Mouse (Mus musculus) CH12.LX (cell line): ENCODE measurements around the gene Alpk1. TPM values are rescaled to one million over a fixed set of nuclear protein-coding genes. Genes with fewer than 3 reads are reported as not detected.

Experiments
- DNase-seq: peaks from one replicate; pipeline ENCODE4 v3.0.0-alpha.2; 2013; ENCODE audit errors: extremely low read depth
- H3K27ac ChIP-seq: 2 replicates; pipeline ENCODE4 v1.5.1; 2012; ENCODE audit warnings: low read depth, mild to moderate bottlenecking, control low read depth, moderate library complexity; ENCODE audit not compliant: insufficient read depth
- H3K27me3 ChIP-seq: replicated peaks from 2 replicates; pipeline ENCODE3; 2012; ENCODE audit warnings: inconsistent platforms
- H3K36me3 ChIP-seq, 2 experiments: replicated peaks in 1 of 2; 2 replicates each; pipeline versions ENCODE3 to v1.6.1; 2012; ENCODE audit warnings: inconsistent platforms in 1 of 2, low read length in 1 of 2, mild to moderate bottlenecking in 1 of 2, mixed read lengths in 1 of 2, moderate library complexity in 1 of 2; ENCODE audit not compliant: control insufficient read depth in 1 of 2, insufficient read depth in 1 of 2
- H3K4me1 ChIP-seq, 2 experiments: 2 replicates each; pipeline ENCODE4 v1.6.1; 2012; ENCODE audit warnings: inconsistent platforms in 1 of 2, moderate library complexity in 1 of 2; ENCODE audit not compliant: insufficient read depth in 2 of 2, control insufficient read depth in 1 of 2
- H3K4me2 ChIP-seq: 2 replicates; pipeline ENCODE4 v1.6.1; 2012; ENCODE audit warnings: low read depth, mild to moderate bottlenecking, control low read depth; ENCODE audit not compliant: poor library complexity, insufficient read depth, severe bottlenecking
- H3K4me3 ChIP-seq, 3 experiments: fragments of 150-350 bp in 1 of 3; sonication (generic) in 1 of 3; replicated peaks in 1 of 3; 2 replicates each; pipeline versions ENCODE3 to v1.5.1; 2011 to 2012; ENCODE audit warnings: low read depth in 2 of 3, low read length in 2 of 3, mild to moderate bottlenecking in 2 of 3, moderate library complexity in 2 of 3, control low read depth in 1 of 3, improper control_type of control experiment in 1 of 3, inconsistent platforms in 1 of 3, mixed read lengths in 1 of 3; ENCODE audit not compliant: poor library complexity in 1 of 3
- H3K79me2 ChIP-seq: replicated peaks from 2 replicates; pipeline ENCODE4 v1.6.1; 2012; ENCODE audit warnings: mild to moderate bottlenecking, moderate library complexity; ENCODE audit not compliant: control insufficient read depth, poor library complexity, insufficient read depth, severe bottlenecking; ENCODE audit errors: extremely low read depth
- H3K9ac ChIP-seq: 2 replicates; pipeline ENCODE4 v1.6.1; 2012; ENCODE audit warnings: low read depth, mild to moderate bottlenecking, control low read depth, moderate library complexity; ENCODE audit not compliant: insufficient read depth
- H3K9me3 ChIP-seq: replicated peaks from 2 replicates; pipeline ENCODE3; 2012; ENCODE audit warnings: low read length, inconsistent platforms, mixed read lengths
- CHD1 ChIP-seq: IDR thresholded peaks from 2 replicates; pipeline ENCODE4 v1.6.1; 2012; ENCODE audit warnings: low read depth, low read length, improper control_type of control experiment, inconsistent platforms
- CHD2 ChIP-seq: IDR thresholded peaks from 2 replicates; pipeline ENCODE4 v1.6.1; 2011; ENCODE audit warnings: low read length, improper control_type of control experiment
- E2F4 ChIP-seq: IDR thresholded peaks from 2 replicates; pipeline ENCODE4 v1.6.1; 2011; ENCODE audit warnings: low read depth, low read length, improper control_type of control experiment; ENCODE audit not compliant: insufficient replicate concordance
- ELF1 ChIP-seq: IDR thresholded peaks from 2 replicates; pipeline ENCODE4 v1.6.1; 2014; ENCODE audit warnings: low read depth, mild to moderate bottlenecking, inconsistent platforms, low read length, improper control_type of control experiment
- HCFC1 ChIP-seq: IDR thresholded peaks from 2 replicates; pipeline ENCODE4 v1.6.1; 2012; ENCODE audit warnings: low read depth, mild to moderate bottlenecking, inconsistent platforms, low read length, improper control_type of control experiment
- MAFK ChIP-seq: IDR thresholded peaks from 2 replicates; pipeline ENCODE4 v1.6.1; 2011; ENCODE audit warnings: low read length, improper control_type of control experiment; ENCODE audit not compliant: insufficient replicate concordance
- MAZ ChIP-seq: IDR thresholded peaks from 2 replicates; pipeline ENCODE4 v1.6.1; 2012; ENCODE audit warnings: low read depth, mild to moderate bottlenecking, inconsistent platforms, low read length, improper control_type of control experiment, moderate library complexity
- MXI1 ChIP-seq: IDR thresholded peaks from 2 replicates; pipeline ENCODE4 v1.6.1; 2011; ENCODE audit warnings: mild to moderate bottlenecking, low read depth, low read length, improper control_type of control experiment
- MYC ChIP-seq: IDR thresholded peaks from 2 replicates; pipeline ENCODE4 v1.6.1; 2011; ENCODE audit warnings: low read depth, mild to moderate bottlenecking, improper control_type of control experiment, low read length
- NRF1 ChIP-seq: IDR thresholded peaks from 2 replicates; pipeline ENCODE4 v1.6.1; 2014; ENCODE audit warnings: low read depth, mild to moderate bottlenecking, inconsistent platforms, low read length, improper control_type of control experiment, moderate library complexity
- PAX5 ChIP-seq: IDR thresholded peaks from 2 replicates; pipeline ENCODE4 v1.6.1; 2012; ENCODE audit warnings: low read length, inconsistent platforms, mixed read lengths
- POLR2A ChIP-seq: IDR thresholded peaks from 2 replicates; pipeline ENCODE4 v1.6.1; 2011; ENCODE audit warnings: low read depth, mild to moderate bottlenecking, improper control_type of control experiment, low read length
- POLR2AphosphoS2 ChIP-seq: IDR thresholded peaks from 2 replicates; pipeline ENCODE4 v1.6.1; 2011; ENCODE audit warnings: low read depth, low read length, improper control_type of control experiment
- RCOR1 ChIP-seq: conservative IDR thresholded peaks from 2 replicates; pipeline ENCODE4 v1.6.1; 2012; ENCODE audit warnings: low read depth, mild to moderate bottlenecking, inconsistent platforms, low read length, improper control_type of control experiment
- SMC3 ChIP-seq: IDR thresholded peaks from 2 replicates; pipeline ENCODE4 v1.6.1; 2011; ENCODE audit warnings: low read depth, low read length, improper control_type of control experiment
- TBP ChIP-seq: conservative IDR thresholded peaks from 2 replicates; pipeline ENCODE4 v1.6.1; 2011; ENCODE audit warnings: low read depth, low read length, improper control_type of control experiment
- TCF12 ChIP-seq: IDR thresholded peaks from 2 replicates; pipeline ENCODE4 v1.6.1; 2014; ENCODE audit warnings: low read depth, mild to moderate bottlenecking, inconsistent platforms, low read length, improper control_type of control experiment
- UBTF ChIP-seq: IDR thresholded peaks from 2 replicates; pipeline ENCODE4 v1.6.1; 2012; ENCODE audit warnings: low read depth, mild to moderate bottlenecking, inconsistent platforms, low read length, improper control_type of control experiment, moderate library complexity
- ZMIZ1 ChIP-seq: IDR thresholded peaks from 2 replicates; pipeline ENCODE4 v1.6.1; 2012; ENCODE audit warnings: low read depth, mild to moderate bottlenecking, inconsistent platforms, low read length, improper control_type of control experiment
- dilution Hi-C: fragments of 300-500 bp; cut with MboI; formaldehyde crosslinking; loops from 2 replicates; pipeline ENCODE4 v1.14.3; 2020; ENCODE audit warnings: low sequenced_read_pairs; ENCODE audit not compliant: extremely low pct_unique_long_range_greater_than_20kb, extremely low pct_ligation_motif_present
- in situ Hi-C: fragments of 300-500 bp; cut with MboI; formaldehyde crosslinking; loops from 3 replicates; pipeline ENCODE4 v1.14.3; 2019; ENCODE audit warnings: low sequenced_read_pairs, low pct_ligation_motif_present, low pct_unique_long_range_greater_than_20kb, mixed read lengths
- polyA plus RNA-seq: library from polyadenylated mRNA; unstranded; fragments of >175 nt; gene quantifications from 2 replicates; pipeline ENCODE4 v1.2.1, GENCODE M21; 2012; ENCODE audit warnings: low read depth; ENCODE audit not compliant: insufficient read length
- total RNA-seq, 2 experiments: library from RNA; depleted of rRNA; stranded (reverse); fragments of 300-350 nt in 1 of 2; fragments of >200 nt in 1 of 2; gene quantifications; 2 replicates each; pipeline ENCODE4 v1.2.3; 2012 to 2014

Gene Alpk1
- total and polyA plus RNA-seq, 3 experiments, result 1.4 to 1.8 (median 1.5) TPM

GRCm38 (mm10) chr3:127711536-127711935, 68.8 kb downstream of the Alpk1 start:
- in situ Hi-C loops (no loop called here), dilution Hi-C loops (no loop called here)
- Histone ChIP-seq H3K27ac (no peak overlapping the region), H3K4me1 (no peaks in the 10 kb centered on the region), H3K79me2 (no peaks in the 10 kb centered on the region), H3K9ac (no peak overlapping the region), H3K4me2 (no peak overlapping the region), H3K4me3 (no peak overlapping the region), H3K9me3 (no peaks in the 10 kb centered on the region), H3K36me3 (no peaks in the 10 kb centered on the region), H3K27me3 (no peaks in the 10 kb centered on the region)
- no peak for TF ChIP-seq MXI1
- no peak for TF ChIP-seq ELF1
- no peak for TF ChIP-seq POLR2AphosphoS2
- TF ChIP-seq HCFC1, result no peak
- TF ChIP-seq MAZ, result no peak
- TF ChIP-seq E2F4, result no peak
- TF ChIP-seq PAX5, result no peak
- TF ChIP-seq MAFK, result no peak
- DNase-seq, result no peak

- Histone ChIP-seq H3K9ac (no peak overlapping the region), H3K27ac (no peak overlapping the region), H3K9me3 (no peaks in the 10 kb centered on the region), H3K79me2 (no peaks in the 10 kb centered on the region), H3K27me3 (no peaks in the 10 kb centered on the region), H3K4me2 (no peak overlapping the region), H3K4me1 (peaks cover 3 to 9% of the 10 kb centered on the region in 2 experiments; a peak in 2 of 4 replicates), H3K36me3 (peaks cover 3 to 12% of the 10 kb centered on the region in 2 experiments), H3K4me3 (no peak overlapping the region)
- TF ChIP-seq RCOR1, result no peak
- no peak for TF ChIP-seq TBP
- no peak for TF ChIP-seq POLR2A
- no peak for TF ChIP-seq MYC
- no peak for DNase-seq
- dilution Hi-C loops, result no loop called here
- in situ Hi-C loops, result no loop called here
Measured at GRCm38 (mm10) chr3:127707089-127707485, 73.2 kb downstream of the Alpk1 start.

- peaks cover 3 to 12% of the 10 kb centered on the region in 2 experiments for H3K36me3 ChIP-seq
- H3K4me3 ChIP-seq, result no peak overlapping the region
- TF ChIP-seq MAZ, result no peak
- no peak for TF ChIP-seq ZMIZ1
- no peak for TF ChIP-seq TCF12
- no peak for TF ChIP-seq UBTF
- no peak for TF ChIP-seq CHD1
- no peak for TF ChIP-seq NRF1
- TF ChIP-seq SMC3, result no peak
- no peak for TF ChIP-seq CHD2
- TF ChIP-seq POLR2AphosphoS2, result no peak
- H3K4me1 ChIP-seq, result peaks cover 3 to 9% of the 10 kb centered on the region in 2 experiments; a peak in 2 of 4 replicates
- no peak for DNase-seq
- H3K27ac ChIP-seq, result no peak overlapping the region
- no peaks in the 10 kb centered on the region for H3K79me2 ChIP-seq
- in situ Hi-C loops (no loop called here), dilution Hi-C loops (no loop called here)
- H3K9ac ChIP-seq, result no peak overlapping the region
- H3K4me2 ChIP-seq, result peak overlapping the region; percentile 100
- H3K9me3 ChIP-seq, result no peaks in the 10 kb centered on the region
- H3K27me3 ChIP-seq, result no peaks in the 10 kb centered on the region
Measured at GRCm38 (mm10) chr3:127706445-127707088, 73.8 kb downstream of the Alpk1 start.
